In the genomic region with DNA sequence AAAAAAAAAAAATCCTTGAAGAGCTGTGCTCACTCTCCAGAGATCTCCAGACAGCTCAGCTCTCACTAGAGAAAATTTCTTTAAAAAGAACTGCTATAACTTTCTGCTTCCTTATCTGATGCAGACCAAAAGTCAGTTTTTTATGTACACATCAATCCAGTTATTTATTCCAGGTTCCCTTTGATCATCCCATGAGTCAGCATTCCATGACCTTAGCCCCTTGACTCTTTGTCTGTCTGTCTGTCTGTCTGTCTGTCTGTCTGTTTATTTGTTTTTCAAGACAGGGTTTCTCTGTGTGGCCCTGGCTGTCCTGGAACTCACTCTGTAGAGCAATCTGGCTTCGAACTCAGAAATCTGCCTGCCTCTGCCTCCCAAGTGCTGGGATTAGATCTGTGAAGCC, we compare ENCODE assay signal across 51 mouse cellular contexts. TPM values are rescaled to one million over a fixed set of nuclear protein-coding genes. Genes with fewer than 3 reads are reported as not detected.
"Had no signal": no experiment of that assay in that cellular context is flagged by ENCODE, and none has a peak within 500 bp of the region (broad histone marks: within the 10 kb centered on the region; RNA-seq: fewer than 3 reads in every experiment).

No protein-coding gene starts in this region.

- H3K4me3 ChIP-seq: heart, embryonic 10.5 days; heart, embryonic 12.5 days; heart, embryonic 13.5 days; heart, embryonic 15.5 days; hindbrain, embryonic 10.5 days; hindbrain, embryonic 12.5 days; hindbrain, embryonic 13.5 days; hindbrain, embryonic 15.5 days; intestine, embryonic 15.5 days; kidney, embryonic 15.5 days; layer of hippocampus, adult 2 months; left cerebral cortex, adult 2 months had no signal

- H3K9me3 ChIP-seq: heart, embryonic 10.5 days; heart, embryonic 12.5 days; heart, embryonic 13.5 days; heart, embryonic 15.5 days; hindbrain, embryonic 10.5 days; hindbrain, embryonic 12.5 days; hindbrain, embryonic 13.5 days; hindbrain, embryonic 15.5 days; intestine, embryonic 15.5 days; kidney, embryonic 15.5 days had no signal

- H3K4me2 ChIP-seq: heart, embryonic 11.5 days; heart, embryonic 12.5 days; heart, embryonic 13.5 days; heart, embryonic 15.5 days; hindbrain, embryonic 12.5 days; hindbrain, embryonic 13.5 days; hindbrain, embryonic 14.5 days; hindbrain, embryonic 15.5 days; intestine, embryonic 15.5 days; kidney, embryonic 15.5 days had no signal

- H3K27me3 ChIP-seq: heart, embryonic 12.5 days; heart, embryonic 13.5 days; heart, embryonic 15.5 days; hindbrain, embryonic 12.5 days; hindbrain, embryonic 13.5 days; hindbrain, embryonic 15.5 days; intestine, embryonic 15.5 days; kidney, embryonic 15.5 days had no signal

- H3K4me1 ChIP-seq: hindbrain, embryonic 10.5 days; hindbrain, embryonic 12.5 days; hindbrain, embryonic 13.5 days; hindbrain, embryonic 15.5 days; kidney, embryonic 15.5 days had no signal

- DNase-seq: heart, postnatal 10 days; heart, postnatal 14 days; heart, postnatal 36 days; heart, postnatal 4 days; kidney, adult 11 months; kidney, adult 18-20 months; kidney, adult 2 months; kidney, adult 8-10 months; kidney, adult 9 months; kidney, postnatal 10 days; kidney, postnatal 14 days; kidney, postnatal 25 days; kidney, postnatal 36 days; kidney, postnatal 4 days; layer of hippocampus, adult 9-11 months; layer of hippocampus, postnatal 36 days had no signal

- H3K27ac ChIP-seq: heart, embryonic 10.5 days; heart, embryonic 13.5 days; heart, embryonic 15.5 days; hindbrain, embryonic 10.5 days; hindbrain, embryonic 12.5 days; hindbrain, embryonic 13.5 days; hindbrain, embryonic 14.5 days; hindbrain, embryonic 15.5 days; hindbrain, postnatal 0 days; intestine, embryonic 15.5 days; kidney, embryonic 15.5 days; kidney, postnatal 0 days; layer of hippocampus, adult 2 months; left cerebral cortex, adult 2 months had no signal

- H3K36me3 ChIP-seq: heart, embryonic 10.5 days; heart, embryonic 15.5 days; intestine, embryonic 15.5 days had no signal

- ATAC-seq: hindbrain, embryonic 16.5 days; hindbrain, postnatal 0 days; inflammation-experienced regulatory T-cells, adult 6 months; intestine, embryonic 15.5 days; intestine, embryonic 16.5 days; intestine, postnatal 0 days had no signal

- H3K9ac ChIP-seq: heart, embryonic 12.5 days; heart, embryonic 13.5 days; heart, embryonic 15.5 days; hindbrain, embryonic 12.5 days; hindbrain, embryonic 13.5 days; hindbrain, embryonic 14.5 days; hindbrain, embryonic 15.5 days; intestine, embryonic 15.5 days; kidney, embryonic 15.5 days had no signal

RNA-seq across cellular contexts. Expression of a gene that starts 6.7 kb away (rescaled TPM):
- total RNA-seq: hematopoietic stem cell, adult 5-6 weeks had no signal

RNA-seq across cellular contexts. Expression of a gene that starts 18.9 kb away (rescaled TPM):
- total RNA-seq: heart, postnatal 10 days; heart, postnatal 14 days; heart, postnatal 25 days; heart, postnatal 36 days; heart, postnatal 4 days; hematopoietic stem cell, adult 5-6 weeks; hindbrain, postnatal 0 days; layer of hippocampus, adult 18-20 months; layer of hippocampus, adult 2 months; layer of hippocampus, adult 8-10 months; layer of hippocampus, postnatal 14 days; layer of hippocampus, postnatal 25 days; layer of hippocampus, postnatal 36 days; left cerebral cortex, adult 18-20 months; left cerebral cortex, adult 2 months had no signal
- polyA plus RNA-seq: heart, embryonic 10.5 days; heart, embryonic 11.5 days; heart, embryonic 12.5 days; heart, embryonic 13.5 days; heart, embryonic 14.5 days; heart, embryonic 15.5 days; heart, embryonic 16.5 days; heart, postnatal 0 days; hindbrain, embryonic 10.5 days; hindbrain, embryonic 11.5 days; hindbrain, embryonic 12.5 days; hindbrain, embryonic 13.5 days; hindbrain, embryonic 14.5 days; hindbrain, embryonic 15.5 days; hindbrain, embryonic 16.5 days; hindbrain, postnatal 0 days; inflammation-experienced regulatory T-cells, adult 6 months; intestine, embryonic 15.5 days; intestine, embryonic 16.5 days; intestine, postnatal 0 days; kidney, adult 2 months; kidney, embryonic 14.5 days; kidney, embryonic 15.5 days; kidney, embryonic 16.5 days; kidney, postnatal 0 days; large intestine, adult 2 months had no signal

RNA-seq across cellular contexts. Expression of a gene that starts 23.2 kb away (rescaled TPM):
- total RNA-seq: heart, postnatal 10 days; heart, postnatal 14 days; heart, postnatal 25 days; heart, postnatal 36 days; heart, postnatal 4 days; hematopoietic stem cell, adult 5-6 weeks; hindbrain, postnatal 0 days; layer of hippocampus, adult 18-20 months; layer of hippocampus, adult 2 months; layer of hippocampus, adult 8-10 months; layer of hippocampus, postnatal 25 days; layer of hippocampus, postnatal 36 days; left cerebral cortex, adult 18-20 months; left cerebral cortex, adult 2 months had no signal
- polyA plus RNA-seq: heart, embryonic 10.5 days; heart, embryonic 11.5 days; heart, embryonic 12.5 days; heart, embryonic 13.5 days; heart, embryonic 14.5 days; heart, embryonic 15.5 days; heart, embryonic 16.5 days; heart, postnatal 0 days; hindbrain, embryonic 10.5 days; hindbrain, embryonic 11.5 days; hindbrain, embryonic 12.5 days; hindbrain, embryonic 13.5 days; hindbrain, embryonic 14.5 days; hindbrain, embryonic 15.5 days; hindbrain, embryonic 16.5 days; hindbrain, postnatal 0 days; inflammation-experienced regulatory T-cells, adult 6 months; intestine, embryonic 14.5 days; intestine, embryonic 15.5 days; intestine, embryonic 16.5 days; intestine, postnatal 0 days; kidney, adult 2 months; kidney, embryonic 14.5 days; kidney, embryonic 15.5 days; kidney, embryonic 16.5 days; kidney, postnatal 0 days; large intestine, adult 2 months had no signal
